Mouse (Mus musculus) lung, embryonic 15.5 days (tissue): ENCODE data around the gene Ank. TPM values are rescaled to one million over a fixed set of nuclear protein-coding genes. Genes with fewer than 3 reads are reported as not detected.
A peak's percentile ranks its signal among the peaks of the same experiment; 100 is the strongest.

Source experiments
- ATAC-seq: fragments of 200-750 bp; cut with Nextera tagmentation; 2 replicates; pipeline ENCODE4 v1.8.0; 2017; ENCODE audit warnings: moderate number of reproducible peaks, borderline replicate concordance; ENCODE audit not compliant: low FRiP score, low TSS enrichment; ENCODE audit errors: extremely low read depth
- H3K27ac ChIP-seq: fragments of 300-500 bp; sonication (generic); 2 replicates; pipeline ENCODE4 v1.5.1; 2015; ENCODE audit warnings: moderate library complexity, mild to moderate bottlenecking, inconsistent platforms
- H3K27me3 ChIP-seq: fragments of 300-500 bp; sonication (generic); 2 replicates; pipeline ENCODE4 v1.6.1; 2015; ENCODE audit warnings: inconsistent platforms
- H3K36me3 ChIP-seq: fragments of 300-500 bp; sonication (generic); 2 replicates; pipeline ENCODE4 v1.6.1; 2015; ENCODE audit warnings: inconsistent platforms
- H3K4me1 ChIP-seq: fragments of 300-500 bp; sonication (generic); 2 replicates; pipeline ENCODE4 v1.6.1; 2015; ENCODE audit warnings: inconsistent platforms
- H3K4me2 ChIP-seq: fragments of 300-500 bp; sonication (generic); 2 replicates; pipeline ENCODE4 v1.6.1; 2015; ENCODE audit warnings: inconsistent platforms, mild to moderate bottlenecking, moderate library complexity
- H3K4me3 ChIP-seq: fragments of 300-500 bp; sonication (generic); 2 replicates; pipeline ENCODE4 v1.5.1; 2015; ENCODE audit warnings: mild to moderate bottlenecking, inconsistent platforms
- H3K9ac ChIP-seq: fragments of 300-500 bp; sonication (generic); 2 replicates; pipeline ENCODE4 v1.6.1; 2015; ENCODE audit warnings: inconsistent platforms
- H3K9me3 ChIP-seq: fragments of 300-500 bp; sonication (generic); 2 replicates; pipeline ENCODE4 v1.6.1; 2016; ENCODE audit warnings: inconsistent platforms
- WGBS: fragments of 180-500 bp; shearing (Covaris S2); methylation state at CpG from one replicate; pipeline ENCODE4 v1.1.7; 2015; 5-methylcytosine and 5-hydroxymethylcytosine counted together
- polyA plus RNA-seq: library from polyadenylated mRNA; unstranded; fragments of >200 nt; fragmentation: Nextera tagmentation; extraction: Ambion mirVana; gene quantifications from 2 replicates; pipeline ENCODE4 v1.2.1, GENCODE M21; 2015

Gene Ank
- polyA plus RNA-seq, 1 experiment from 2014 or later: 8.0 TPM

DNA sequence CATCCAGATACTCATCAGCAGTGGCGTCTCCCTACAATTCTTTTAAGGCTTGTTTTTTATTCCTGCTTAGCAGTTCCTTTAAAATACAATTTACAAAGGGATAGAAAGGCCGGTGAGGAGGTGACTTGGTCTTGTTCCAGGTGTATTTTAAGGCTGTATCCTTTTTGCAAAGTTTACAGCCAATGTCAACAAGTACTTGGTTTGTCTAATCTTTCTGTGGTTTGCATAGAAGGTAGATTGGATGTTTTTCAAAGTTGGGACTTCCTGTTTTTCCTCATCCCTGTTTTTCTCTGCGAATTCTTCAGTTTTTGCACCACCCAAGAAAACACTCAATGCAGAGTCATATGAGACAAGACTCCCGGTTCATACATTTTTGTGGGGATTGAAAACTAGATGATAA, 62.4 kb downstream of the Ank start:
- Histone ChIP-seq H3K36me3 (no peaks in the 10 kb centered on the region), H3K4me3 (no peak overlapping the region), H3K4me2 (no peak overlapping the region), H3K27me3 (no peaks in the 10 kb centered on the region), H3K4me1 (peaks cover 12% of the 10 kb centered on the region), H3K9me3 (no peaks in the 10 kb centered on the region), H3K9ac (no peak overlapping the region), H3K27ac (no peak overlapping the region)
- ATAC-seq: no peak
- 70% methylated on average over 4 of the region's 4 CpGs for WGBS

GRCm38 (mm10) chr15:27530023-27530422, 63.5 kb downstream of the Ank start:
- ATAC-seq: no peak

GRCm38 (mm10) chr15:27533036-27533435, 66.6 kb downstream of the Ank start:
- Histone ChIP-seq H3K4me2 (no peak overlapping the region), H3K36me3 (no peaks in the 10 kb centered on the region), H3K27me3 (no peaks in the 10 kb centered on the region), H3K9me3 (no peaks in the 10 kb centered on the region), H3K4me1 (peaks cover 11% of the 10 kb centered on the region), H3K9ac (no peak overlapping the region), H3K4me3 (no peak overlapping the region), H3K27ac (no peak overlapping the region)
- ATAC-seq: no peak
- WGBS: 42% methylated on average over 3 of the region's 3 CpGs

More at GRCm38 (mm10) chr15:27530023-27530422, 63.5 kb downstream of the Ank start:
- no peaks in the 10 kb centered on the region for H3K27me3 ChIP-seq
- no peak overlapping the region for H3K4me3 ChIP-seq
- no peak overlapping the region for H3K27ac ChIP-seq
- WGBS: 46% methylated on average over 4 of the region's 4 CpGs
- no peaks in the 10 kb centered on the region for H3K9me3 ChIP-seq
- H3K4me1 ChIP-seq: peaks cover 8% of the 10 kb centered on the region
- no peak overlapping the region for H3K9ac ChIP-seq
- no peak overlapping the region for H3K4me2 ChIP-seq
- H3K36me3 ChIP-seq: no peaks in the 10 kb centered on the region

DNA sequence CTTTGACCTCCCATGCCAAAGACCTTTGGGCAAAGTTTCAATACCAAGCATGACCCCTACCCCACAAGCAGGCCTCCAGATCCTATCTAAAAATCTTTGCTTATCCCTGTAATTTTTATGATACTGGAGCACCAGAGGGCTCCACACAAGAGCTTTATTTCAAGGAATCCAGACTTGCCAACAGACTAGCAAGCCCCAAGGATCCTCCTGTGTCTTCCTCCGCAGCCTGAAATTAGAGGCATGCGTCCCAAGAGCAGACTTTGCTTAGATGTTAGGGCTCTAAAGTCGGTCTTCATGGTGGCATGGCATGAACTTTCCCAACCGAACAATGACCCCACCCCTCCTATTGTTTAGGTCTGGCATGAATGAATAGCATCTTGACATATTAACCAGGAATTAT, 69.2 kb downstream of the Ank start:
- Histone ChIP-seq H3K9me3 (no peaks in the 10 kb centered on the region), H3K4me1 (peaks cover 20% of the 10 kb centered on the region), H3K36me3 (no peaks in the 10 kb centered on the region), H3K4me3 (no peak overlapping the region), H3K27ac (no peak overlapping the region), H3K27me3 (no peaks in the 10 kb centered on the region), H3K4me2 (no peak overlapping the region), H3K9ac (no peak overlapping the region)
- no peak for ATAC-seq
- WGBS: 86% methylated on average over 4 of the region's 4 CpGs

- Histone ChIP-seq H3K4me2 (no peak overlapping the region), H3K27ac (no peak overlapping the region), H3K4me3 (no peak overlapping the region), H3K9ac (no peak overlapping the region), H3K4me1 (peaks cover 20% of the 10 kb centered on the region), H3K36me3 (no peaks in the 10 kb centered on the region), H3K9me3 (no peaks in the 10 kb centered on the region), H3K27me3 (no peaks in the 10 kb centered on the region)
- WGBS: 81% methylated on average over 7 of the region's 7 CpGs
- ATAC-seq: no peak
These were observed 69.7 kb downstream of the Ank start for GRCm38 (mm10) chr15:27536186-27536585.

GRCm38 (mm10) chr15:27536771-27537170, 70.3 kb downstream of the Ank start:
- no peak overlapping the region for H3K4me3 ChIP-seq
- H3K27me3 ChIP-seq: no peaks in the 10 kb centered on the region
- no peak overlapping the region for H3K9ac ChIP-seq
- no peak overlapping the region for H3K4me2 ChIP-seq
- no peak overlapping the region for H3K27ac ChIP-seq
- H3K9me3 ChIP-seq: no peaks in the 10 kb centered on the region
- no peaks in the 10 kb centered on the region for H3K36me3 ChIP-seq
- ATAC-seq: no peak
- H3K4me1 ChIP-seq: peaks cover 20% of the 10 kb centered on the region
- WGBS: 29% methylated on average over 5 of the region's 5 CpGs

DNA sequence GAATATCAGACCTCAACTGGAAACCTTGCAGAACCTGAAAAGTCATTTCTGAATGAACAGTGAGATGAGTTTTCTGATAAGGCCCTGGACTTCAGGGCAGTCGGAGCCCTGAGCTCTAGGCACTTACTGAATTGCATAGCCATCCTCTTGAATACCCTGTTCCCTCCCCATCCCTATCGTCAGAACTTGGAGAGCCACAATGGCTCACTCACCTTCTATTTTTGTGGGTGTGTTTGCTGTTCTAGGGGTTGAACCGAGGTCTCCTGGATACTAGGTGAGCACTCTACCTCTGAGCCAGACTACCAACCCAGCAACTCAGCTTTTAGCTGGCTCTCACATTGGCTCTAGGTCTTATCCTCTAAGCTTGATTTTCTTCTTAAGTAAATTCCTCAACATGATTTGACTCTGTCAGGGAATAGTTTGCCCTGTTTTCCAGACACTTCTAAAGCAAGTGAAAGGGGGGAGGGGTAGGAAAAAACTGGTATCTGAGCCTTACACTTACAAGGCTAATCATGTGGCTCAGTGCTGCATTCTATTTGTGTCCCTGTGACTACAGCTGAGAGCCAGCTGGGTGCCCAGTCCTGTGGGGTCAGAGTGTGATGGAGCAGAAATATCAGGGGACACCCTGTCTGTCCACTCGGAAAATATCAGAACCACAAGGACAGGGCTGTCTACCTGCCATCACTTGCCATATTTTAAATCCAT, 71.2 kb downstream of the Ank start:
- H3K27me3 ChIP-seq: no peaks in the 10 kb centered on the region
- H3K27ac ChIP-seq: no peak overlapping the region
- no peak for ATAC-seq
- 56% methylated on average over 4 of the region's 4 CpGs for WGBS
- H3K4me2 ChIP-seq: no peak overlapping the region
- H3K4me3 ChIP-seq: no peak overlapping the region
- peaks cover 20% of the 10 kb centered on the region for H3K4me1 ChIP-seq
- no peaks in the 10 kb centered on the region for H3K9me3 ChIP-seq
- H3K9ac ChIP-seq: no peak overlapping the region
- H3K36me3 ChIP-seq: no peaks in the 10 kb centered on the region

DNA sequence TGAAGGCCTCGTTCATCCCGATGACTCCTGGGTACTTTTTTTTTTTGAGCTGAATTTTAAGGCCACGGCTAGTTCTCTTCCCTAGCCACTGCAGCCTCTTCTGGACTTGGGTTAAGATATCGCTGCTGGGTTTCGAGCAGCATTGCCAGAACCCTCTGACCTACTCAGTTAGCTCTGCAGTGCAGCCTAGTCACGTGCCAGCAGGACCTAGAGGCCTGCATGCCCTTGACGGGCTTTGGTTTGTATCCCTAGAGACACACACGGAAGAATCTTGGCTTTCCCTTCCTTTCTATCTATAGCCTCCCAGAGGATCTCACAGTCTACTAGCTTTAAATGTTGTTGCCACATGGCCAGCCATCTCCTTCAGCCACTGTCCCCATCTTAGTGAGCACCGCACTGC, 73.3 kb downstream of the Ank start:
- ATAC-seq: no peak
- H3K9ac ChIP-seq: no peak overlapping the region
- H3K4me3 ChIP-seq: no peak overlapping the region
- no peaks in the 10 kb centered on the region for H3K27me3 ChIP-seq
- 85% methylated on average over 9 of the region's 9 CpGs for WGBS
- H3K4me2 ChIP-seq: no peak overlapping the region
- H3K36me3 ChIP-seq: no peaks in the 10 kb centered on the region
- H3K27ac ChIP-seq: no peak overlapping the region
- no peaks in the 10 kb centered on the region for H3K9me3 ChIP-seq
- H3K4me1 ChIP-seq: peaks cover 20% of the 10 kb centered on the region

GRCm38 (mm10) chr15:27545203-27545602, 78.7 kb downstream of the Ank start:
- WGBS: 69% methylated on average over 10 of the region's 10 CpGs
- Histone ChIP-seq H3K9ac (no peak overlapping the region), H3K36me3 (no peaks in the 10 kb centered on the region), H3K27ac (0 out of 2 replicates have a peak overlapping the region, but pooled peaks have one; percentile 34), H3K27me3 (no peaks in the 10 kb centered on the region), H3K9me3 (no peaks in the 10 kb centered on the region), H3K4me3 (no peak overlapping the region), H3K4me2 (no peak overlapping the region), H3K4me1 (peaks cover 5% of the 10 kb centered on the region; the same call in 1 of the 2 replicates)
- ATAC-seq: no peak

- 60% methylated on average over 6 of the region's 6 CpGs for WGBS
- no peaks in the 10 kb centered on the region for H3K36me3 ChIP-seq
- H3K9me3 ChIP-seq: no peaks in the 10 kb centered on the region
- H3K4me2 ChIP-seq: no peak overlapping the region
- no peak overlapping the region for H3K4me3 ChIP-seq
- H3K27ac ChIP-seq: no peak overlapping the region
- no peak for ATAC-seq
- no peak overlapping the region for H3K9ac ChIP-seq
- peaks cover 11% of the 10 kb centered on the region; the same call in 1 of the 2 replicates for H3K4me1 ChIP-seq
- no peaks in the 10 kb centered on the region for H3K27me3 ChIP-seq
These were observed 81.6 kb downstream of the Ank start for GRCm38 (mm10) chr15:27548110-27548509.

DNA sequence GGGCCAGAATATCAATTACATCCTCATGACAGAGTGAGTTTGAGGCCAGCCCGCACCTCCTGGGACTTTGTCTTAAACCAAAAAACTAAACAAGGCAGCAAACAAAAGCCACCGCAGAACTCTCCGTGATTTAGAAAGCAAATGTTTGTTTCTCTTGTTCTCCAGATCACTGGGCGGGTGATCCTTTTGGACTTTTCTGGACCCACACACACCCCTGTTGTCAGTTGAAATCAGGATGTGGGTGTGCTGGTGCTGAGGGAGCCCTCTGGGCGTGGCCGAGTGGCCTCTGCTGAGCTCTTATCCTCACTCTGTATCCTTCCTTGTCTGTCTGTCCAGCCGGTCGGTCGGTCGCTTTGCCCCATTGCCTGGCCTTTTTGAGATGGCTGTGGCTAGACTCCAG, 82.6 kb downstream of the Ank start:
- H3K4me2 ChIP-seq: no peak overlapping the region
- H3K36me3 ChIP-seq: no peaks in the 10 kb centered on the region
- H3K9ac ChIP-seq: no peak overlapping the region
- no peaks in the 10 kb centered on the region for H3K9me3 ChIP-seq
- no peaks in the 10 kb centered on the region for H3K27me3 ChIP-seq
- H3K27ac ChIP-seq: no peak overlapping the region
- peak; percentile 35; the same call in 1 of the 2 replicates for ATAC-seq
- peaks cover 11% of the 10 kb centered on the region; the same call in 1 of the 2 replicates for H3K4me1 ChIP-seq
- H3K4me3 ChIP-seq: no peak overlapping the region
- 78% methylated on average over 10 of the region's 10 CpGs for WGBS

GRCm38 (mm10) chr15:27549878-27550277, 83.4 kb downstream of the Ank start:
- ATAC-seq: peak; percentile 50; the same call in 1 of the 2 replicates
- WGBS: 28% methylated on average over 7 of the region's 7 CpGs
- Histone ChIP-seq H3K4me3 (no peak overlapping the region), H3K9me3 (no peaks in the 10 kb centered on the region), H3K36me3 (no peaks in the 10 kb centered on the region), H3K27me3 (no peaks in the 10 kb centered on the region), H3K4me1 (peaks cover 11% of the 10 kb centered on the region; the same call in 1 of the 2 replicates), H3K4me2 (no peak overlapping the region), H3K27ac (no peak overlapping the region), H3K9ac (no peak overlapping the region)
